Mouse (Mus musculus): ENCODE data around the gene Bloc1s2. TPM values are rescaled to one million over a fixed set of nuclear protein-coding genes. Genes with fewer than 3 reads are reported as not detected.

The Bloc1s2 gene
- 10 to 100 TPM; 59.3 to 69.8 TPM for total RNA-seq (2021)
- long read RNA-seq, experiment 1, transcript Bloc1s2-201 (5 exons, 885 nt), result major isoform, 42 of 65 reads
- long read RNA-seq, experiment 1, partial matches to known transcripts, result 3 of 65 reads
- long read RNA-seq, experiment 1, other reads (novel, unspliced or antisense), result 19 of 65 reads
- long read RNA-seq, experiment 2, transcript Bloc1s2-201 (5 exons, 885 nt), result major isoform, 44 of 57 reads
- long read RNA-seq, experiment 2, partial matches to known transcripts, result 6 of 57 reads
- long read RNA-seq, experiment 2, other reads (novel, unspliced or antisense), result 7 of 57 reads

DNA sequence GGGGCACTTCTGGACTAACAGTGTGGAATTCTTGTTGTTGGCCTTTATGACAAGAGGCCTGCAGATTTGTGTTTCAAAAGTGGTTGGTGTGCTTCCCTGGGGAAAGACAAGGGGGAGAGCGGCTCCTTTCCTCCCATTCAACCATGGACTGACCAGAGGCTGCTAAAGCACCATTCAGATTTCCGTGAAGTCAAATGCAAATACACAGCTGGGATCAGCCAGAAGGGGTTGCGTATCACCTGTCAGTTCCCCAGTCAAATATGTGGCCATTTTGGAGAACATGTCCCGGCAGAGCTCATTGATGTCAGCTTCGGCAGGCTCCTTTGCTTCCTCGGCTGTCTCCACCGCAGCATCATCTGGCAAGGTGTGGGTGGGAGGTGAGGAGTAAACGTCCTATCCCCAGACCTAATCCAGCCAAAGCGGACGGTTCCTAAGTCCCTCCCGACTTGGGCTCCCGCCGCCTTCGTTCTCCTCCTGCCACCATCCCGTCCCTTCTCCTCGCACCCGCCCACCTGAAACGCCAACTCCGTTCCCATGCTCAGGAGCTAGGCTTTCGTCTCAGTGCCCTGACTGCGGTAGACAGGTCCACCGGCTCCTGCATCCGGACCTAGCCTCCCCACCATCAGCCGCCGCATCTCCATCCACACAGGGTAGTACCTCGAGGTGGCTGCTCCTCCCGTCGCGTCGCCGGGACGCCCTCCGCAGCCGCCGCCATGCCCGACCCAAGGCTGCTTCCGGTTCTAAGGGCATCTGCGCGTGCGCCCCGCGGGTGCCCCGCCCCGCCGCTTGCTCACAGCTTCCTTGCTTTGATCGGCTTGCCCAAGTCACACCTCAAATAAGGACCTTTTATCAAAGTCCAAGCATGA is at the start of gene Bloc1s2:
Gene Bloc1s2, minus strand, starts transcription at position 745 of the 866 bp plus-strand sequence.
- peak; percentile 90 to 93 for DNase-seq (ENCODE audit: low spot score in 2 of 2)

DNA sequence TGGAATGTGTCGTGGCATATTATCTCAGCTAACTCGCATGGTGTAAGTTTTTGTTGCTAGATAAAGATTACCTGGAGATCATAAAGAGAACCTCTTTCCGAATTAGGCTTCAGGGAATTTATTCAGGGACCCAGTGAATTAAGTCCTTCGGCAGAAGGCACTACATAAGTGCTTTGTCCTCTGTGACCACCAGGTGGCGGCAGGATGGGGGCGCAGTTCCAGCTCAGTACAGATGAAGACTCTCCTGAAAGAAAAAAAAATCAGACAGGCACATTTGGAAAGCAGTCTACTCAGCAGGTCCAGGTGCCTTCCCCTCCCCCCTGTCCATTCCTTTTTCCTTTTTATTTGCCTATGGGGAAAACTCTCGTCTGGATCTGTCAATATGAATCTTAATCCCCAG is 48.9 kb upstream of the Bloc1s2 start:
- peak; percentile 75 to 81 for DNase-seq (ENCODE audit: low spot score in 2 of 2)

DNA sequence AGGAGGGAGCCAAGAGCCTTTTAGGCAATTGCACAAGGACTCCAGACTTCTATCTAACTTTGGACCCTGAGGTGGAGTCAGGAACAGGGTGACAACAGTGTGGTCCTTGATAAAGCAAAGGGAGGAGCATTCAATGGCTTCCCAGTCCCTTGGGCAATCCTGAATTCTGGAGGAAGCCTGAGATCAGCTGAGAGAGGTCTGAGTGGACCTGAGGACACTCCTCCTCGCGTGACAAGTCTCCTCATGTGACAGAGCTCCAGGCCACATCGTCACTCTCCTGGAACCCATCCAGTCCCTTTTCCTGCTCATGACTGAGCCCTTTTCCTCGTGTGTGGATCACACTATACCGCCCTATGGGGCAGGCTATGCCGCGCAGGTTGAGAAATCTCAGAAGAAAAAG is 47.7 kb upstream of the Bloc1s2 start:
- DNase-seq (ENCODE audit: low spot score in 2 of 2), result no peak

DNA sequence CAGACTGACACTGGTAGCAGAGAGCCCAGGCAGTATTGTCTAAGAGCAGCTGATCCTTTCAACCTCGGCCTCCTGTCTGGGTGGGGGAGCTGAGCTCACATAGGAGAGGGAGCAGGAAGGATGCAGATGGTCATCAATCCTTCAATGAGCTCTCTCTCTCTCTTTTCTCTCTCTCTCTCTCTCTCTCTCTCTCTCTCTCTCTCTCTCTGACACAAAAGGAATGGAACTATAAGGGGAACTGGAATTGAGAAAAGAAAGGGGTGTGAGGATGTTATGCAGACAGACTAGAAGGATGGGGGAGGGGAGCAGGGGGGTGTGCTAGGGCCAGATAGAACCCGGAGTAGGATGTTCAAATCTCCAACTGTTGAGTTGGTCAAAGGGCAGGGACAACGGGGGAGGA is 46.1 kb upstream of the Bloc1s2 start, which contains the start of gene Pkd2l1:
Gene Pkd2l1, minus strand, starts transcription at position 101 of the 400 bp plus-strand sequence.
- no peak for DNase-seq (ENCODE audit: low spot score in 2 of 2)

DNA sequence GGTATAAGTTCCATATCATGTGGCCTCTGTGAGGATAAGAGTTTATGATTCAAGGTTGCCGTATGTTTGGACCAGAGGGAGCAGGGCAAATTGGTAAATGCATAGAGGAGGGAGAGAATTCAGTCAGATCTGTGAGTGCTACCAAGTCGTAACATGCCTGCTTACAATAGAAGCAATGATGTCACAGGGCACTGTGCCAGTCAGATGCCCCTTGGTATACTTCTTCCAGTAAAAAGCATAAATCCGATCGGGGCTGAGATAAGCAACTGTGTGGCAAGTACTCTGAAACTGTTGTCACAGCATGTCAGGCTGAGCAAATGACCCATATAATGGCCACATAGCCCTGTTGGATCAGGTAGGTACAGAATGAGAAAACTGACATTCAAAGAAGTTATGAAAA is 42.8 kb upstream of the Bloc1s2 start:
- no peak for DNase-seq (ENCODE audit: low spot score in 2 of 2)

DNA sequence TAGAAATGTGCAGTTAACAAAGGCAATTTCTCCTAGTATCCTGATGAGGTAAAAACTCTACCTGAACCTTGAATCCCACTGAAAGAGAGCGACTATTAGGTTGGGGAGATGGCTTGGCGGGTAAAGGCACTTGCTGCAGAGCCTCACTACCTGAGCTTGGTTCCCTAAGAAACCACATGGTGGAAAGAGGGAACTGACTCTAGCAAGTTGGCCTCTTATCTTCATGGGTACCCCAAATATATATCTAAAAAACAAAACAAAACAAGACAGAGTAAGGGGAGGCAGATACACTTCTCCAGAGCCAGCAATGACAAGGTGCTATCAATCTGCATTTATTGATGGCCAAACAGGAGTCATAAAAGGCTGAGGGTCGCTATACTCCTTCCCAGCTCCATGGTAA is 37.7 kb upstream of the Bloc1s2 start:
- no peak for DNase-seq (ENCODE audit: low spot score in 2 of 2)

DNA sequence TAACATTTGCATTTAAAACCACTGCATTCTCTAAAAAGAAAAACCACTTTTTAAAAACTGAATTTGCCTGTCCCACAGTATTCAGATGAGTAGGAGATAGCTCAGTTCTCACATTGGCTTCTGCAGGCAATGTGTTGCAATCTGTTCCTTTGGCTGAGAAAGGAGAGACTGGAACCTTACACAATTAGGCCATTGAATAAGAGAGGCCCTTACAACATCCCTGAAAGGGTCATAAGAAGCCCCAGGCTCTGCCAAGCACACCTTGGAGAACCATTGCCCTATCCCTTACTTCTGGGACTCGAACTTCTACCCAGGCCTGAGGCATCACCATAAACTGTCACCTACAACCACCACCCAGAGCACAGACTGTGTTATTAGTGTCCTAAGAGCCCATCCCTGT is 34.3 kb upstream of the Bloc1s2 start:
- no peak for DNase-seq (ENCODE audit: low spot score in 2 of 2)

DNA sequence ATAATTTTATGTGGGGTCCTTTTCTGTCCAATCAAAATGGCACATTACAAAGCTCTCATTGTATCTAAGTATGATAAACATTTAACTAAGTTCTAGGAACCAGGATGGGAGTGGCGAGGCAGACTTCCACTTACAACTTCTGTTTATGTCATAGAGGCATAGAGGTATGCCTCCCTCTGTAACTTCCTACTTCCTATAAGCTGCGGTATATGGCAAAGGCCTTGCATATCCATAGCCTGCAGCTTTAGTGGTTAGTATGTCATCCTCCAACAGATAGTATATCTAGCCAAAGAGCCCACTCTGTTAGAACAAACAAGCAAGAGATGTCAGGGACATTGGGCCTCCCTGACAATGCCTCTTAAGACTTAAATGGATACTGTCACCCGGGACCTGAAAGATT is 30.5 kb upstream of the Bloc1s2 start:
- no peak for DNase-seq (ENCODE audit: low spot score in 2 of 2)

DNA sequence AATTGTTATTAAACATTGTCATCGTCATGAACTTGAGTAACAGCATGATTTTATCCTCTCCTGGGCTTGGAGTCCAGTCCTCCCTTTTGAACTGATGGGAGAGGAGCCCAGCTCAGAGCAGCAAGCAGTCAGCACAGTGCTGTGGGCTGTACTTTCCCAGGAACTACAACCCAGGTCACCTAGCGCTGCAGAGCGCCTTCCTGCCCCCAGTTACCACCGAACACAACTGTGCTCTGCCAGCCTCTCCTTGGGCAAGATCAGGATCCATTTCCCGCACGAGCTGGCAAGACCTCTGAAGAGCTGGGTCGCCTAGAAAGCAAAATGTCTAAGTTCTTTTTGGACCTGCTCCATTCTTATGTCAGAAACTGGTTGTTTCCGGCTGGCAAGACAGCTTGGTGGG is 28.6 kb upstream of the Bloc1s2 start:
- no peak for DNase-seq (ENCODE audit: low spot score in 2 of 2)

DNA sequence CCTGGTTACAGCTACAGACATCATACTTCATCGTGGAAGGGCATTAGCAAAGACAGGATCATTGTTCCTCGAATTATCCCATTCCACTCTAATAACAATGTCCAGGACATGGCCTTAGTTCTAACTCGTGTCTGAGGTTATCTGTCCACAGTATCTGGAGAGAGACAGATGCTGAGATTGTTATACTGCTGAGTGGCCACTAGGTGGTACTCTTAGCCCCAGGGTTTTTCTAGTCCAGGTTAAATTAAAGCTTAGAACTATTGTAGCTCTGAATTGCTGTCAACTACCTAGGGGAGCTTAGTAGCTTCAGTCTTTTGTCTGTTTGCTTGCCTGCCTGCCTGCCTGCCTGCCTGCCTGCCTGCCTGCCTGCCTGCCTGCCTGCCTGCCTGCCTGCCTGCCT is 15.3 kb upstream of the Bloc1s2 start:
- DNase-seq (ENCODE audit: low spot score in 2 of 2), result no peak

DNA sequence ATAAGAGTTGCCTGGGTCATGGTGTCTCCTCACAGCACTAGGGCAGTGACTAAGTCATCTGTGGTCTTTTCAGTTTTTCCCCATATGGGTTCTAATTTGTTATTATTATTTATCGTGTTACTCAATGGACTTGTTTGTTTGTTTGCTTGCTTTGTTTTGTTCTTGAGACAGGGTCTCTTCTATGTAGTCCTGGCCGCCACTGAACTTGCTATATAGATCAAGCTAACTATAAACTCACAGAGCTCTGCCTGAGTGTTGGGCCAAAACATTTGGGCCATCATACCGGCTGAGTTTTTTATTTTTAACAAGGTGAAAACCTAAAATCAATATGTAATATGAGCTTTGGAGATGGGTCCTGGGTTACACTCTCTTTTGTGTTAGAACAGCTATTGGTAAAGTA is 13.1 kb upstream of the Bloc1s2 start:
- DNase-seq (ENCODE audit: low spot score in 2 of 2), result no peak

DNA sequence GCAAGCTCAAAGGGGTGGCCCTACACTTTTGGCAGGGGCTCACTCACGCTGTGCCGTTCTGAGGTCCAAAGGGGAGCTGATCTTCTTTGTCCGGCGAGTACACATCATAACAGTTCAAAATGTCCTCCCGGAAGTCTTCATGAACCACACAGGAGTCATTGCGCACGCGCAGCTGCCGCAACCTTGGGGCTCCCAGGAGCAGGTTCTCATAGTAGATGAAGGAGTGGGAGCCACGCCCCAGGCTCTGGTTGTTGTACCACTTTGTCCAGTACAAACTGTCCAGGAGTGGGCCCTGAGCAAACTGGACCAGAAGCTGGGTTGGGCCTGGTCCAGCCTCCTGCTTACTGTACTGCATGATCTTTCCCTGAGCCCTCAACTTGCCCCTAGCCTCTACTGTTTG is 10.8 kb upstream of the Bloc1s2 start:
- no peak for DNase-seq (ENCODE audit: low spot score in 2 of 2)

DNA sequence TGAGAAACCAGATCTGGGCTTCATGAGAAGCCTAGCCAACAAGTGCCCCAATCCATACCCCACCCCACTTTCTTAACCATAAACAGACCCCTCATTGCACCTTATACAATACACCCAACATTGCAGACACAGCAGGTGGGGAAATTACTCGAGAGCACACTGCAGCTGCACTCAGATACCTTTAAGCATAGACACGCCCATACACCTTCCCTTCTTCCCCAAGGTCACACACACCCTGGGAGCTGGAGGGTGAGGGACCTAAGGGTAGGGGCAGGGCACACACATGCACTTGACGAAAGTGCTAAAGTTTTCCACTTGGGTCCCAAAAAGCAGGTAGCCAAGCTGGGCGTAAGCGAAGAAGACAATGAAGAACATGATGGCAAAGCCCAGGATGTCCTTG is 7.5 kb upstream of the Bloc1s2 start:
- no peak for DNase-seq (ENCODE audit: low spot score in 2 of 2)

DNA sequence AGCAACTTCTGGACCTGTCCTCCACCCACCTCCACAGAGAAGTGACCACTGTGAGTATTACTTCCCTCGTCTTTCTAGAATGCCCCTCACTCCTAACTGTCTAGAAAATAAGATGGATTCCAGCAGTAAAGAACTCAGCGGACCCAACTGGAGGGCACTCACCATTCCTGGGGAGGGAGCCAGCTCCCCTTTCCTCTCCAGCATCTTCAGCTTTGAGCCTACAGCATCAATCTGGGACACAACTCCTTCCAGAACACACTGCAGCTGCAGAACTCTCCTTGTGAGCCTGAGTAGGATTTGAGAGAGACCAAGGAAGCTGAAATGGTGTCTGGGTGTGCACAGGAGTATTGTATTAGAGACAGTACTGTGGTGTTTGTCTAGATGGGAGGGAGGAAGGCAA is 2.7 kb upstream of the Bloc1s2 start:
- no peak for DNase-seq (ENCODE audit: low spot score in 2 of 2)

DNA sequence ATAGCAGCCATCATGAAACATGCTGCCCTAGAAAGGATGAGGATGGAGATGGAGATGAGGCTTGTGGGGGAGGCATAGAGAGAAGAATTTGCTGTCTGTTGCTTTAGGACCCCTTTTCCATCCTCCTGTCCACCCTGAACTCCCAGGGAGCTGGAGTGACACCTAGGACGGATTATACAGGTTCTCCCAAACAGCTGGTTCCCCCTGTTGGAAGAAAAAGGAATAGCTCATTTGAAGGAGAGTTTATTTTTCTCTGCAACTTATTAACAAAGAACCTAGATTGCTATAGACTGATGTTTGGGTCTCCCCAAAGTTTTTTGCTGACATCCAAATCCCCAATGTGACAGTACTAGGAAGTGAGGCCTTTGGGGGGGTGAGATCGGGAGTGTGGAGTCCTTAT is 2.1 kb upstream of the Bloc1s2 start:
- no peak for DNase-seq (ENCODE audit: low spot score in 2 of 2)

DNA sequence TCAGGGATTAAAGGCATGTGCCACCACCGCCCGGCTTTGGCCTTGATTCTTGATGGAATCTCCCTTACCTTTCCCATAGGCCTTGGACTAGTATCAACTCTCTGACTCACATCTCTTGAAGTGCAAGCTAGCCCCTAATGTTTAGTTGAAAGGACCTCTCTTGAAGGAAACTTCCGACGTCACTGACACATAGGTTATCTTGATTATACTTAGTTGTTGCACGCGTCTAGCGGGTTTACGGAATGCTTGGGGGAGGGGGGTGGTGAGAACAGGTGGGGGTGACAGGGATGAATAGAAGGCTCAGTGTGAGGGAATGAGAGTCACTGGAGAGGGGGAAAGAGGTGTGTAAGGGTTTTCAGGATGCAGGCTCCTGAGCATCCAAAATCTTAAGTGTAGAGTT is 705 bp upstream of the Bloc1s2 start:
- DNase-seq (ENCODE audit: low spot score in 2 of 2), result no peak

DNA sequence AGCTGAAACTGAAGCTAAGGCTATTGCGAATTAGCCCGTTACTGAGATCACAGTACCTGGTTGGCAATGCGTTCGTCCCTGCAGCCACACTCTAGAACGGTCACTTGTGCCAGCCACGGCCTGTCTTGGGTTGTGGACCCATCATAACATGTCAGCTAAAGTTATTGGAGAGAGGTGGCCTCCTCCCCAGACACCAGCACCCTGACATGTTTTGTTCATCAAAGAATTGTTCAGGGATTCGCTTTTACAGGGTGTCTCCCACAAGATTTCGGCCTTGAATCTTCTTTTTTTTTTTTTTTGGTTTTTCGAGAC is 278 bp upstream of the Bloc1s2 start:
- no peak for DNase-seq (ENCODE audit: low spot score in 2 of 2)

DNA sequence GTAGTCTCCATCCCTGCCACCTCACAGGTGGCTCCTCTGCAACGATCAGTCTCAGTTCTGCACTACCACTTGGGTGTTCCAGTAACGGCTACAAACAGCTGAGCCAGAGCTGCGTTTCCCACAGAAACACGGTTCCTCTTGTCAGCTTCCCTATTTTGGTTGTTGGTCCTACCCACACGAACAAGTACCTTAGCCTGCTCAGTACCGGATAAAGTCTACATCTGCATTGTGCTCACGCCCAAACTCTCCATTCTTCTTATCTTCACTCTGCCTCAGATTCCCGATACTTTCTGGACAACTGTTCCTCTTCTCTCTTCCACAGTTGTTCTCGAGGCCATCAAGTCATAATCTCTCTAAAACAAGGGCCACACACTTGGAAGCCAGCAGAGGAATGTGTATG is 1.9 kb downstream of the Bloc1s2 start:
- no peak for DNase-seq (ENCODE audit: low spot score in 2 of 2)

DNA sequence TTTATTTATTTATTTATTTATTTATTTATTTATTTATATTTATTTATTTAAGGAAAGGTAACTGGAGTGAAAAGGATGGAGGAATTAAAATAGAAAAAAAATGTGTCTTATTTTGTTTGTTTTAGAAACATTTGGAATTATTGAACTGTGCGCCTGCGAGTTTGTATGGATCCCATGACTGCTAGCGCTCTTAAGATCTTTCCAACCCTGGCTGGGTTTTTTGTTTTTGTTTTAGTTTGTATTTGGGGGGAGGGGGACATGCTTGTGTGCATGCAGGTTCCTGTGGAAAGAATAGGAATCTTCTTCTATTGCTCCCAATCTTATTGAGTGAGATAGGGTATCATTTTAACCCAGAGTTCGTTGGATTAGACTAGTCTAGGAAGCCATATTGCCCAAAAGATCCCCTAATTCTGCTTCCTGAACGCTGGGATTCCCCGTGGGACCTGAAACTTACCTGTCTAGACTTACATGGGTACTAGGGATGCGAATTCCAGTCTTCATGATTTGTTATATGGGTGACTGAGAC is 10.2 kb downstream of the Bloc1s2 start:
- no peak for DNase-seq (ENCODE audit: low spot score in 2 of 2)

DNA sequence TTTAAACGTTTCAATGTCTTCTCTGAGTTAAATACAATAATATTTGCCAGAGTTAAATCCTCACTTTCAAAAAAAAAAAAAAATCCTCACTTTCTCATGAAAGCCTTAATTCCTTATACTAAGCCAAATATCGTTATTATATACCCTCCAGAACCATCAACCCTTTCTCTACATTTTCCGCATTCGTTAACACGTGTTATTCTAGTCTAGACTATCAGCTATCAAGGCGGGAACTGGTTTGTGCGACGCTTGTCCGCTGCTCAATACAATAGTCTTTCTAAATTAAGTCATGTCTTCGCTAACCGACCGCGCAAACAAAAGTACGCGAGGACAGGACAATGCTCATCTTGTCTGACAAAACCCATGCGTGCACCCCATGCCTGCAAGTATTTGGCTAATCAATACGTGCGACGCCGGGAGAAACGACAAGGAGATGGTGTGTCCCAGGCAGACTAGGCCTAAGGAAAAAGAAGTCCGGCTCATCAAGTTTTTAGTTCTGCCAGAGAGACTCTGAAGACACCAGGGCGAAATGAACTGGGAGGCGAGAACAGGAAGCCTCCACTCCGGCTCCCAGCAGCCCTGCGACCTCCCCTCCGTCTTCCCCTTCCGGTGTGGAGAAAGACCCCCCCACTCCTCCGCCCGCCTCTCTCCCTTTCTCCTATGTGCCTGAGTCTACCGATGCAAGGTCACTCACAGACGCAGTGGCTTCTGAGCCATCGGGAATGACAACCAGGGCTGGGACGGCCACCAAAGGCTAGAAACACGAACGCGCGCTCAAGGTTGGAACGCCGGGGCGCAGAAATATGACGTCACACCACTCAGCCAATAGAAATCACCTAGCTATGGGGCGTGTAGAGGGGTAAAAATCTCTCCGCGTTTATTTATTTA is 10.9 kb downstream of the Bloc1s2 start, which contains the start of gene Cwf19l1:
Gene Cwf19l1, minus strand, starts transcription at position 805 of the 888 bp plus-strand sequence.
- peak; percentile 85 to 88 for DNase-seq (ENCODE audit: low spot score in 2 of 2)

DNA sequence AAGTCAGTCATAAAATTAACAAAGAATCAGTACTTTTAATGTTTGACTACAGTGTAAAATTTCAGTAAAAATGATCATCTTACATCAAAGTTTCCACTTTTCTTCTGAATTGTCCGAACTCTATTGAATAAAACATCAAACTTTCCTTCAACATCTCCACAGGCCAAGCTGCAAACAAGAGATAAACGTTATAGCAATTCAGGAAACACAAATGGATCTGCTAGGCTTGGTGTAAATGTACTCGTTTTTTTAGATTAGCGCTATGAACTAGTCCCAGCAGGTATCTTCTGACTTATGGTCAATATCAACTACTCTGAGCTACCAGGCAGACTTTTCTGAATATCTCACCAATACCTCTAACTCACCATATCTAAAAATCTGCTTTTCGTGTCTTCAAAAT is 13.3 kb downstream of the Bloc1s2 start:
- DNase-seq (ENCODE audit: low spot score in 2 of 2), result no peak
